Mouse (Mus musculus) heart, postnatal 0 days (tissue): ENCODE data around the gene St6gal1. TPM values are rescaled to one million over a fixed set of nuclear protein-coding genes. Genes with fewer than 3 reads are reported as not detected.
A peak's percentile ranks its signal among the peaks of the same experiment; 100 is the strongest.
"Not testable (repeated sequence)": the region's sequence is repeated elsewhere in the genome, so short reads cannot be mapped to it uniquely, and the experiment has no call there.

Experiments
- ATAC-seq: fragments of 200-750 bp; cut with Nextera tagmentation; 2 replicates; pipeline ENCODE4 v1.8.0; 2017; ENCODE audit warnings: low read depth, moderate number of reproducible peaks, moderate library complexity; ENCODE audit not compliant: insufficient read depth
- DNase-seq: peaks from one replicate; pipeline ENCODE4 v3.0.0-alpha.2; 2016; ENCODE audit warnings: low spot score
- H3K27ac ChIP-seq: fragments of 300-500 bp; sonication (generic); 2 replicates; pipeline ENCODE4 v1.5.1; 2014; ENCODE audit warnings: low read depth, mild to moderate bottlenecking
- H3K27me3 ChIP-seq: fragments of 300-500 bp; sonication (generic); 2 replicates; pipeline ENCODE4 v1.6.1; 2014; ENCODE audit warnings: low read length, mixed read lengths; ENCODE audit not compliant: control insufficient read depth, insufficient read depth
- H3K36me3 ChIP-seq: fragments of 300-500 bp; sonication (generic); replicated peaks from 2 replicates; pipeline ENCODE4 v1.6.1; 2014; ENCODE audit warnings: low read length, mixed read lengths; ENCODE audit not compliant: control insufficient read depth, insufficient read depth
- H3K4me1 ChIP-seq: fragments of 300-500 bp; sonication (generic); 2 replicates; pipeline ENCODE4 v1.6.1; 2014; ENCODE audit warnings: antibody characterized with exemption; ENCODE audit not compliant: control insufficient read depth, insufficient read depth
- H3K4me2 ChIP-seq: fragments of 300-500 bp; sonication (generic); 2 replicates; pipeline ENCODE4 v1.6.1; 2014; ENCODE audit warnings: low read depth, mild to moderate bottlenecking, low read length, moderate library complexity
- H3K4me3 ChIP-seq: fragments of 300-500 bp; sonication (generic); 2 replicates; pipeline ENCODE4 v1.5.1; 2014; ENCODE audit warnings: low read depth, low read length
- H3K9ac ChIP-seq: fragments of 300-500 bp; sonication (generic); replicated peaks from 2 replicates; pipeline ENCODE4 v1.6.1; 2014; ENCODE audit warnings: low read depth, low read length, mixed read lengths
- H3K9me3 ChIP-seq: fragments of 300-500 bp; sonication (generic); replicated peaks from 2 replicates; pipeline ENCODE4 v1.6.1; 2016; ENCODE audit warnings: low read length; ENCODE audit not compliant: control insufficient read depth
- CTCF ChIP-seq: IDR thresholded peaks from 2 replicates; pipeline ENCODE4 v1.5.1; 2016; ENCODE audit warnings: antibody characterized with exemption, control low read depth, low read depth
- EP300 ChIP-seq: IDR thresholded peaks from 2 replicates; pipeline ENCODE4 v1.6.1; 2016; ENCODE audit warnings: antibody characterized with exemption, low read depth
- WGBS: fragments of 180-500 bp; shearing (Covaris S2); extraction: QIAGEN DNeasy Blood & Tissue Kit; methylation state at CpG from one replicate; pipeline ENCODE4 v1.1.7; 2014; 5-methylcytosine and 5-hydroxymethylcytosine counted together
- polyA plus RNA-seq: library from polyadenylated mRNA; unstranded; fragments of >200 nt; fragmentation: Nextera tagmentation; extraction: Ambion mirVana; gene quantifications from 2 replicates; pipeline ENCODE4 v1.2.1, GENCODE M21; 2015
- total RNA-seq: library from RNA; depleted of rRNA; stranded (reverse); fragments of >200 nt; gene quantifications from 2 replicates; pipeline ENCODE4 v1.2.3, GENCODE M21; 2014; ENCODE audit warnings: low replicate concordance; rRNA removed

St6gal1 gene
- 23.5 and 34.4 TPM in 2 replicates for total RNA-seq
- 8.8 and 10.0 TPM in 2 replicates for polyA plus RNA-seq

DNA sequence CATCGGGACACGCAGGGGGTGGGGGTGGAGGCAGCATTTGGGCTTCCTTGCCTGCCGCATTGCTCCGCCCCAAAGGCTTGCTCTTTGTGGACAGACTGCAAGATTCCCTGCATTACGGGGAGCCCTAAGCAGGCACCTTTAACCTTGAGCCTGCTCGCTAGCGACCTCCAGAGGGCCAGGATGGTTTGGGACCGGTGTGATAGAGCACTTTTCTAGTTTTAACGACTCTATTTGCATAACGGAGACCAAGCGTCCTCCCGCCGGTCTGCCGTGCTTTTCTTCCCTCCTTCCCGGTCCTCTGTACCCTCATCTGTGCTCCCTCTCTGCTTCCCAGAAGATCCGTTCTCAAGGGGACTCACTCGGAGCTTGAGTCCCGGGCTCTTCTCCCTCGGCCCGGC is at the start of gene St6gal1:
St6gal1 (plus strand) TSS at position 70 of the 398 bp plus-strand sequence.
- Histone ChIP-seq H3K4me2 (peak within 1 kb of the TSS; percentile 96), H3K4me3 (peak within 1 kb of the TSS; percentile 85), H3K27me3 (no peaks in the 10 kb centered on the region), H3K36me3 (no peaks in the 10 kb centered on the region), H3K4me1 (peaks cover 3% of the 10 kb centered on the region; the same call in 1 of the 2 replicates), H3K9ac (peak within 1 kb of the TSS; percentile 65), H3K9me3 (no peaks in the 10 kb centered on the region), H3K27ac (peak within 1 kb of the TSS; percentile 79)
- DNase-seq (peak; percentile 54), ATAC-seq (peak; percentile 68)
- WGBS = under 1% methylated on average over 20 of the region's 20 CpGs
- TF ChIP-seq EP300 (no peak), CTCF (peak; percentile 60)

DNA sequence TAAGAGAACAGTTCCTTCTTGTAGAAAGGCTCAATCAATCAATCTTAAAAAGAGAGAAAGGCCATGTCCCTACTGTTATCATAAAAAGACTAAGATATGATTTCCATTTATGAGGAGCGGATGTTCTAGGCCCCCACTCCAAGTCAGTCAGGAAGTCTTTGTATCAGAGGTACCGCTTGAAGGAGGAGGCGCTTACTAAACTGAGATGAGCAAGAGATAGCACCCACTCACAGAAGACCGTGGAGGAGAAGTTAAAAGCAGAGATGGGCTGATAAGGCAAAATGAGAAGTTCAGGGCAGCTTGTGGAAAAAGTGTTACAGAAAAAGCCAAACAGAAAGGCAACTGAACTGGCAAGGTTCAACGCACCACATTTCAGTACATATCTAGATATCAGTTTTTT is 49.7 kb upstream of the St6gal1 start:
- 69% methylated on average over 5 of the region's 5 CpGs for WGBS
- Histone ChIP-seq H3K27ac (no peak overlapping the region), H3K4me3 (no peak overlapping the region), H3K9ac (no peak overlapping the region), H3K27me3 (no peaks in the 10 kb centered on the region), H3K9me3 (peaks cover 5% of the 10 kb centered on the region; the same call in 1 of the 2 replicates), H3K4me2 (no peak overlapping the region), H3K36me3 (no peaks in the 10 kb centered on the region), H3K4me1 (peaks cover 5% of the 10 kb centered on the region; the same call in 1 of the 2 replicates)
- DNase-seq (no peak), ATAC-seq (no peak)
- no peak for TF ChIP-seq EP300
- no peak for TF ChIP-seq CTCF

DNA sequence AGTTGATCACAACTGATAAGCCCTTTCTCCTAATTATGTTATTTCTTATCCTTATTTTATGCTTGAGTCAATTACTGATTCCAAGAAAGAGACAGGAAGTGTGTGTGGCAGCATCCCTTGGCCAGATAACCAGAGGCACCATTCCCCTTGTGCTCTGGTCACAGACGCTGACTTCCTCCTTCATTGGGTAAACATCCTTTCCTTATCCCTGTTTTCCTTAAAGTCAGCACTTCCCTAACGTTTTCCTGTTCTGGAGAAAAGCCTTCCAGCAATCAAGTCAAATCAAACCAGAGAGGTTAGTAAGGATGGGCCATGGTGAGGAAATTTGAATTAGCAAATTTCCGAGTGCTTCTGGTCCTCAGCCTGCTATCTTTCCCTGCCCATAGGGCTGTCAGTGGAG is 48.6 kb upstream of the St6gal1 start:
- no peak overlapping the region for H3K4me3 ChIP-seq
- peaks cover 5% of the 10 kb centered on the region; the same call in 1 of the 2 replicates for H3K9me3 ChIP-seq
- peak overlapping the region; percentile 20; the same call in 1 of the 2 replicates for H3K27ac ChIP-seq
- H3K4me1 ChIP-seq = peaks cover 5% of the 10 kb centered on the region; the same call in 1 of the 2 replicates
- TF ChIP-seq EP300 (no peak), CTCF (no peak)
- no peaks in the 10 kb centered on the region for H3K27me3 ChIP-seq
- no peak overlapping the region for H3K4me2 ChIP-seq
- DNase-seq (peak; percentile 10), ATAC-seq (no peak)
- H3K36me3 ChIP-seq = no peaks in the 10 kb centered on the region
- WGBS = 32% methylated on average over 3 of the region's 3 CpGs
- no peak overlapping the region for H3K9ac ChIP-seq

DNA sequence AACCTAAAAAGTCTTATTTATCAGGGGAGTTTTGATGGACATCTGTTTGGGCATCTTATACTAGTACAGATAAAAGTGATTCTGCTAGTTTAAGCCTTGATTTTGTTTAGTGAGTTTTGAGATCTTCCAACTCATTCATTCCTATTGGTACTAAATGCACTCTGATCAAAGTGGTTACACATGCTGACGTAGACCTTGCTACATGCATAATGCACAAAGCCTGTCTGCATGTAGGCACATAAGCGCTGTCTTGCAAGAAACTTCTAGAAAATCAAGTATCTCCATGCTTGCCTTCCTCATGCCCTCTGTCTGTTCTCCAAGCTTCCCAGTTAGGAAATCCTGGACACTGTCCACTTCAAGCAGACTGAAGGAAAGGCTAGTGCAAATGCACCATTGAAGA is 46.7 kb upstream of the St6gal1 start:
- TF ChIP-seq EP300 = no peak
- no peak for TF ChIP-seq CTCF
- Histone ChIP-seq H3K27me3 (no peaks in the 10 kb centered on the region), H3K36me3 (no peaks in the 10 kb centered on the region), H3K4me2 (no peak overlapping the region), H3K4me3 (no peak overlapping the region), H3K4me1 (peaks cover 5% of the 10 kb centered on the region; the same call in 1 of the 2 replicates), H3K9ac (no peak overlapping the region), H3K9me3 (peaks cover 1% of the 10 kb centered on the region; the same call in 1 of the 2 replicates), H3K27ac (no peak overlapping the region)
- DNase-seq (no peak), ATAC-seq (no peak)
- WGBS = 93% methylated on average over 2 of the region's 2 CpGs

DNA sequence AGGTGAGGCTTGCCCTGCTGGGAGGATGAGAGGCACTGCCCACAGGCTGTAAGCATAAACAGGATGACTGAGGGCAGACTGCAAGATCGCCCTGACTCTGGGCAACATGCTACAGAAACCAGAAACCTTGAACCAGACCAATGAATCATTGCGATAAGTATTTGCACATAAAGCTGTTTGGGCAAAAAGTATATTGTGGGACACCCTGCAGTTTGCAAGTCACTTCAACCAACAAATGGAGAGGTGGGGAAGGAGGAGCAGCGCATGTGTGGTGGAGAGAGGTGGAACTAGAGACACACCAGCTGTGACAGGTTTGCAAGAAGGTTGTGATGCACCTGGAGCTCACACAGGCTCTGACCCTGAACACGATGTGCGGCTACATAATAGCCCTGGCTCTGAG is 45.7 kb upstream of the St6gal1 start:
- no peaks in the 10 kb centered on the region for H3K27me3 ChIP-seq
- no peaks in the 10 kb centered on the region for H3K36me3 ChIP-seq
- WGBS = 89% methylated on average over 5 of the region's 5 CpGs
- peaks cover 5% of the 10 kb centered on the region; the same call in 1 of the 2 replicates for H3K4me1 ChIP-seq
- DNase-seq = no peak
- ATAC-seq = no peak
- H3K9me3 ChIP-seq = no peaks in the 10 kb centered on the region
- no peak overlapping the region for H3K27ac ChIP-seq
- TF ChIP-seq EP300 (no peak), CTCF (no peak)
- no peak overlapping the region for H3K9ac ChIP-seq
- H3K4me3 ChIP-seq = no peak overlapping the region
- no peak overlapping the region for H3K4me2 ChIP-seq

DNA sequence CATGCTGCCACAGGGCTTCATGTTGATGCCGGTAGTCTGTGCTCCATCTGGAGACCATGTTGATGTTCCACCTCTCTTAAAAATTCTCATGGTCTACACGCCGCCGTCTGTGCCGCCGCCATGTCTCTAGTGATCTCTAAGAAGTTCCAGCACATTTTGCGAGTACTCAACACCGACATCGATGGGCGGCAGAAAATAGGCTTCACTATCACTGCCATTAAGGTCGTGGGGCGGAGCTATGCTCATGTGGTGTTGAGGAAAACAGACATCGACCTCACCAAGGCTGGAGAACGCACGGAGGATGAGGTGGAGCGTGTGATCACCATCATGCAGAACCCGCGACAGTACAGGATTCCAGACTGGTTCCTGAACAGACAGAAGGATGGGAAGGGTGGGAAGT is 45.1 kb upstream of the St6gal1 start:
- H3K9me3 ChIP-seq, H3K4me1 ChIP-seq, H3K36me3 ChIP-seq, DNase-seq, H3K4me2 ChIP-seq, H3K4me3 ChIP-seq, H3K27ac ChIP-seq, H3K9ac ChIP-seq, H3K27me3 ChIP-seq, ATAC-seq: not testable (repeated sequence)
- WGBS = 87% methylated on average over 18 of the region's 18 CpGs
